Mouse (Mus musculus) ES-CJ7 (cell line): Measurements from ENCODE around the gene Spo11.

Experiments used
- DNase-seq: peaks from one replicate; pipeline ENCODE4 v3.0.0; 2011; ENCODE audit warnings: low read depth, low spot score

Spo11 gene

DNA sequence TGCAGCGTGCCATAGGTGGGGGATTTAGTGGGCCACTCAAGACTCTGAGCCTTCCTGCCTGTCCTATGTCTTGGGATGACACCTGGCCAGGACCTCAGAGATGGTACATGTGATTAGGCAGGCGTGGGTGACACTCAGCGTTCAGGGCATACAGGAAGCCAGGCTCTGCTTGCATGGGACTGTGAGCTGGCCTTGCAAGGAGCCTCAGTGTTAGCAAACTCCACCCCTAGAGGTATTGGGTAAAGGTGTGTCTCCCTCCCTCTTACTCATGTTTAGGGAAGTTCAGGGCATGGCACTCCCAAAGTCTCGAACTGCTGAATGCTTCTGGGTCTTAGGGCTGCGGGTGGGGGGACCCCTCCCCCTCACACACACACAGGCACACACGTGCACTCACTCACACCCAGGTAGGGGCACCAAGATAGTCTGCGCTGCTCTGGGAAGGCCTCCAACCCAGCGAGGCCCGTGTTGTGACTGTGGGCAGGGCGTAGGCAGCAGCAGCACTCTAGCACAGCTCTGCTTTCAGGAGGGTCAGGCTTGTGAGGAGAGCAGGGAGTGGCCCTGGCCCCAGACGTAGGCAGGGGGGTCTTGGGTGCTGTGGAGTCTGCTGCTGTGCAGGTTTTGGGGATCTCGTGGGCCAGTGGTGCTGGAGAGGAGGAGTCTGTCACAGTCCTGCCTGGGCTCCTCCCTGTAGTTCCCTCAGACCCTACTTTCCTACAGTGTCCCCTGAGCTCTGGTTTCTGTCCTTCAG is 53.3 kb downstream of the Spo11 start:
- DNase-seq: no peak

GRCm38 (mm10) chr2:173033531-173033930 is 56.0 kb downstream of the Spo11 start:
- no peak for DNase-seq

DNA sequence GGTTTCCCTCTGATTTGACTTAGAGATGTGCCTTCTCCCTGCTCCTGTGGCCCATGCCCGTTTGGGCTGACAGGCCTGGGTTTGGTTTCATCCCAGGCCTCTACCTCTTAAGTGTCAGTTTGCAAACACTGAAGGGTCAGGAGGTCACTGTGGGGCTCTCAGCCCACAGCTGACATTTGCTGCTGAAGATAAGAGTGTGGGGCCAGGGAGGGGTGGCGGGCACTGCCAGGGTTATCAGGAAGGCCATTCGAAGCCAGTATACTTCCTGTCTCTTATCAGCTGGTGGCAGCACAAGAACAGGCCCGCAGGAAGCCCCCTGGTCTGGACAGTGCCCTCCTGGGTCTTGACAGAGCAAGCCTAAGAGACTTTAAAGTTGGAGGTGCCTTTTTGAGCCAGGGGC is 57.5 kb downstream of the Spo11 start:
- no peak for DNase-seq

DNA sequence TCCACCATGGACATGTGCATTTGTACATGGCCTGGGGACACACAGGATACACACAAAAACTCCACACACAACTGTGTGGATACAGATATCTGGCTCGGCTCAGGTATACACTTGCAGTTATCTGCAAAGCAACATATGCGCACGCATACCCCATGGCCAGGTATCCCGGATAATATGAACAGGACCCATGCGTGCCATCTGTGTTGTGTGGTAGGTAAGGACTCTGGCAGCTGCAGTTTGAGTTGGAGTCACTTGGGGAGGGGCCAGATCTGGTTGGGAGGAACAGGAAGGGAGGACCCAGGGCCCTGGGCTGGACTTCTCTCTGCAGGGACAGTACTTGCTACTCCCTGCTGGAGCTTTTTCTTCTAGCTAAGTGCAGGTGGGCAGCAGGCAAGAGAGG is 58.2 kb downstream of the Spo11 start:
- DNase-seq: no peak

GRCm38 (mm10) chr2:173036055-173036454 is 58.6 kb downstream of the Spo11 start:
- DNase-seq: no peak

- DNase-seq: no peak
Observed at GRCm38 (mm10) chr2:173036611-173037010, 59.1 kb downstream of the Spo11 start.

- DNase-seq: no peak
Observed at GRCm38 (mm10) chr2:173037347-173037746, 59.8 kb downstream of the Spo11 start.

GRCm38 (mm10) chr2:173037827-173038607 is 60.5 kb downstream of the Spo11 start:
- DNase-seq: no peak

GRCm38 (mm10) chr2:173039041-173039440 is 61.5 kb downstream of the Spo11 start:
- no peak for DNase-seq

GRCm38 (mm10) chr2:173040803-173041202 is 63.3 kb downstream of the Spo11 start:
- DNase-seq: no peak

GRCm38 (mm10) chr2:173041242-173041641 is 63.7 kb downstream of the Spo11 start:
- no peak for DNase-seq

DNA sequence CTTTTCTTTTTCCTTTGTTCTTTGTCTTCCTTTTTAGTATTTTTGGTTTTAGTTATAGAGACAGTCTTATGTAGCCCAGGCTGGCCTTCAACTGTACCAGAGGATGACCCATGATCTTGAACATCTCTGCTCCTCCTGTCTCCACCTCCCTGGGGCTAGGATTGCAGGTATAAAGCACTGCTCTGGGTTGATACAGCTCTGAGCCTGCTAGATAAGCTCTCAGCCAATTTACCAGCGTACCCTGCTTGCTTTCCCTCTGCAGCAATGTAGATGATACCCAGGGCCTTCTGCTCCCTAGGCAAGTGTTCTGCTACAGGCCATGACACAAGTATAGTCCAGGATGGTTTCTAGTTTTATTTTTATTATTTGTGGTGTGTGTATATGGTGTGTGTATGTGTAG is 64.4 kb downstream of the Spo11 start:
- DNase-seq: no peak

- no peak for DNase-seq
Observed at GRCm38 (mm10) chr2:173042504-173043162, 65.1 kb downstream of the Spo11 start.
